In the genomic region with DNA sequence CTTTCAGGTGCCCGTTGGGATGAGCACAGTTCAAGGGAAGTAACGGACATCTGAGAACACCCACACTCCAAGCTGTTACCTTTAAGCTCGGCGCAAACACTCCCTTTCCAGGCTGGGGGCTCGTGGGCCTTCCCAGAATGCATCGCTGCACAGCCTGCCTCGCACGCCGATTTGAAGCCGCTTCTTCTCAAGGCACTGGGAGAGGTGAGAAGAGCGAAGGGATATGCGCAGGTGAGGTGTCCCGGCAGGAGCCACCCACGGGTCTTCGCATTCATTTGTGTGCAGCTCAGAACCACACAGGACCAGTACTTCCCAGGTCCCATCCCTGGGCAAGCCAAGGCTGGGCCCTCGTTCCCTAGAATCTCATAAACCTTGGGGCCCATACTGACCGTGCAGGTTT, we compare ENCODE assay signal across 28 mouse cellular contexts. TPM values are rescaled to one million over a fixed set of nuclear protein-coding genes. Genes with fewer than 3 reads are reported as not detected.
"Had no signal": no experiment of that assay in that cellular context is flagged by ENCODE, and none has a peak within 500 bp of the region (broad histone marks: within the 10 kb centered on the region; RNA-seq: fewer than 3 reads in every experiment).

No protein-coding gene starts in this region.

- DNase-seq: cerebellum, adult 18-20 months; cerebellum, adult 2 months; cerebellum, adult 8-10 months; cerebellum, adult 9-10 months; cerebellum, adult 9-11 months; cerebellum, postnatal 10 days; cerebellum, postnatal 14 days; cerebellum, postnatal 25 days; cerebellum, postnatal 36 days; embryo, embryonic 11 days; forebrain, postnatal 0 days; gastrocnemius, postnatal 10 days; gastrocnemius, postnatal 14 days; gastrocnemius, postnatal 25 days; gastrocnemius, postnatal 36 days; heart, adult 18-20 months; heart, adult 2 months had no signal

- H3K36me3 ChIP-seq: embryonic facial prominence, embryonic 13.5 days; embryonic facial prominence, embryonic 15.5 days; forebrain, embryonic 10.5 days; forebrain, embryonic 12.5 days; forebrain, embryonic 15.5 days had no signal

- H3K4me3 ChIP-seq: embryonic facial prominence, embryonic 13.5 days; embryonic facial prominence, embryonic 15.5 days; erythroblast, embryonic 14.5 days; forebrain, embryonic 10.5 days; forebrain, embryonic 12.5 days; forebrain, embryonic 13.5 days; forebrain, embryonic 15.5 days; heart, adult 2 months had no signal

- H3K4me1 ChIP-seq: embryonic facial prominence, embryonic 13.5 days; embryonic facial prominence, embryonic 15.5 days; forebrain, embryonic 12.5 days; forebrain, embryonic 13.5 days; forebrain, embryonic 15.5 days had no signal

- H3K9ac ChIP-seq: embryonic facial prominence, embryonic 13.5 days; embryonic facial prominence, embryonic 15.5 days; forebrain, embryonic 12.5 days; forebrain, embryonic 13.5 days; forebrain, embryonic 15.5 days; forebrain, postnatal 0 days had no signal

- H3K27me3 ChIP-seq: embryonic facial prominence, embryonic 13.5 days; embryonic facial prominence, embryonic 15.5 days; forebrain, embryonic 12.5 days; forebrain, embryonic 13.5 days; forebrain, embryonic 15.5 days had no signal

- H3K9me3 ChIP-seq: embryonic facial prominence, embryonic 13.5 days; embryonic facial prominence, embryonic 15.5 days; forebrain, embryonic 10.5 days; forebrain, embryonic 12.5 days; forebrain, embryonic 13.5 days; forebrain, embryonic 15.5 days had no signal

- H3K4me2 ChIP-seq: embryonic facial prominence, embryonic 13.5 days; embryonic facial prominence, embryonic 15.5 days; forebrain, embryonic 12.5 days; forebrain, embryonic 13.5 days; forebrain, embryonic 15.5 days had no signal

- H3K27ac ChIP-seq: embryonic facial prominence, embryonic 13.5 days; embryonic facial prominence, embryonic 15.5 days; forebrain, embryonic 10.5 days; forebrain, embryonic 12.5 days; forebrain, embryonic 13.5 days; forebrain, embryonic 15.5 days; heart, adult 2 months had no signal

- ATAC-seq: forebrain, embryonic 13.5 days; forebrain, embryonic 14.5 days; forebrain, embryonic 15.5 days; forebrain, embryonic 16.5 days; forebrain, postnatal 0 days had no signal

RNA-seq across cellular contexts. Expression of gene Cers3, which starts 9.9 kb away (rescaled TPM):
- total RNA-seq: common myeloid progenitor, adult 5-6 weeks; gastrocnemius, postnatal 10 days; gastrocnemius, postnatal 14 days; gastrocnemius, postnatal 25 days; granulocyte monocyte progenitor cell, adult 5-6 weeks had no signal
- polyA plus RNA-seq: erythroblast, embryonic 14.5 days had no signal
